Mouse (Mus musculus): ENCODE data around the gene Gpc6. TPM values are rescaled to one million over a fixed set of nuclear protein-coding genes. Genes with fewer than 3 reads are reported as not detected.

Gene Gpc6
- total RNA-seq, 2 experiments from 2014 or later: 27.4 to 32.7 TPM

DNA sequence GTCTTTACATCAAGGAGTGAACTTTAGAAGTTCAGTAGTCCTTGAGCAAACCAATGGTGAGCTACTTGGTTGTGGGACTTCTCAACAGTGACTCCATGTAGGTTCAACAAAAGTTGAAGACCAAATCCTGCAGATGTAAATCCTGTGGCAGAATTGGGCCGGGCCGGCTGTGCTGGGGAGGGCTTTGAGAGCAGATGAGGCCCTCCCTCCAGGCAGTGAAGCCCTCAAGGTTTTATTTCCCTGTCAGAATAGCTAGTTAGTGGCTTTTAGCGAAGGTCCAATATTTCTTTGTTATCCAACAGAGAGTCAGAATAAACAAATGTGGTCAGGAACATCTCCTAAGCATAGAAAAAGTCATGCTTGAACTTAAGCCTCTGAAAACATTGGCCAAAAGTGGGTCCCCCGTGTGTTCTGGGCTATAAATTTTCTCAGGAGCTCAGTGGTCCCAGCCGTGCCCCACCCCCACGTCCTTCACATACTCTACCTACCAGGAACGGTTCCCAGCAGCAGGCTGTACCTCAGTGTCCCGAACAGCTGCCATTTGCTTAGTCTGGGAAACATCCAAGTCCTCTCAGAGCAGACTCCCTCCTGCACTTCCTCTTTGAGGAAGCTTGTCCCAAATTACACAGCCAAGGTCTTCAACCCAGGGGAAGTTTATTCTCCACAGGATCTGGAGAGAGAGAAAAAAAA lies 983.3 kb downstream of the Gpc6 start:
- intact Hi-C loops (cut with DNase I): no loop called here
- no peak for DNase-seq (ENCODE audit: extremely low spot score in 1 of 2, low spot score in 2 of 2)

DNA sequence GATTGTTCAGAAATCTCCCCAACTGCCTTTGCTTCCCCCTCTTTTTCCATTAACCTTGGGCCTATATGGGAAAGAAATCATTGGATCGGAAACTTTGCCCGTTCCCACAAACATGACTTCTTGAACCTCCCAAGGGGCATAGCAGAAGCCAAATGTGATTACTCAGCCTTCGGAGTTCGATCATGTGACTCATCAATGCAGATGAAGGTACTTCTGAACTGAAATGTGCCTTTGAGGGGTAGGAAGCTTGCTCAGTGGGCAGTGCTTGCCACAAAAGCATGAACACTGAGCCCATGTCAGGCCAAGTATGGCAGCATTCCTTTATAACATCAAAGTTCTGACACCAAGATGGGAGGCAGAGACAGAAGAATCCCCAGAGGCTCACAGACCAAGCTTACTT lies 983.9 kb downstream of the Gpc6 start:
- DNase-seq (ENCODE audit: extremely low spot score in 1 of 2, low spot score in 2 of 2): no peak
- intact Hi-C loops (cut with DNase I): no loop called here

DNA sequence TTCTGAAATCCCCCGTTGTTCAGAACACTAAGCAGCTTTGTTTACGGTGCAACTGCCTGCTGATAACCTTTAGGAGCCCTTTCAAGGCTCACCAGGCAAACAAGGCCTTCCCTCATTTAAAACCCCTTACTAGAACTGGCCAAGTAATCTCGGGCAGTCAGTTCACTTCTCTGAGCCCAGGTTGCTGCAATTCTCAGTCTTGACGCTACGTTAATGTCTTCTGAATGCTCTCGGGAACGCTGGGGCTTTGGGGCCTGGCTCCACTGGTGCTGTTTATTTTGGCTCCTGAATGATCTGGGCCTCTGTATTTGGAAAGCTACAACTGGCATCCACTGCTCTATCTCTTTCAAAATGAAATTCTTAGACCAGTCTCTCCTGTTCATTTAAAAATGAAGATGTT lies 985.2 kb downstream of the Gpc6 start:
- no peak for DNase-seq (ENCODE audit: extremely low spot score in 1 of 2, low spot score in 2 of 2)
- intact Hi-C loops (cut with DNase I): no loop called here

DNA sequence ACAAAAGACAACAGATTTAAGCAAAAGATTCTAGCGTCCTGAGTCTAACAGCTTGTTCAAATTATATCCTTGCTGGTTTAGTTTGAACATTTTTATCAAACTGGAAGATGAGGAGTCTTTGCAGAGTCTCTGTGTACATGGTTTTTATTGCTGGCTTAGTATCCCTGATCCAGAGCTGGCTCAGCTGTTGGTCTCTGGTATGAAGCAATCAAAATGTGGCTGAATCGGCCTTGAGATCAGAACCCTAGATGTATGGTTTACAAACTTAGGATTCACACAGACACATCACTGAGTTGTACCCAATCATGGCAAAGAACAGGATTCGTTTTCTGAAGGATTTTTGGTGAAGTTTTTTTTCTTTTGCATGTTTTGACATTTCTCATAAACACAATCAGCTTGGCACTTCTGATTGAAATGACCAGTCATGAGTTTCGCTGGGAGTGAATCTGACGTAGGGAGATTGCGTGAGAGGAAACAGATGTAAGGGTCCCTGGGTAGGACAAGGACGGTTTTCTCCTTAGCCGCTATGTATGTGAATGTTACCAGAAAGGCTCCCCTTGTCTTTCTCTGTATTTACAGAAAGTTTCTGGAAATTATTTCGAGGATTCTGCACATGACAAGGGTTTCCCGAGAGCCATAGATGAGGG lies 987.6 kb downstream of the Gpc6 start:
- intact Hi-C loops (cut with DNase I): no loop called here
- no peak for DNase-seq (ENCODE audit: extremely low spot score in 1 of 2, low spot score in 2 of 2)

DNA sequence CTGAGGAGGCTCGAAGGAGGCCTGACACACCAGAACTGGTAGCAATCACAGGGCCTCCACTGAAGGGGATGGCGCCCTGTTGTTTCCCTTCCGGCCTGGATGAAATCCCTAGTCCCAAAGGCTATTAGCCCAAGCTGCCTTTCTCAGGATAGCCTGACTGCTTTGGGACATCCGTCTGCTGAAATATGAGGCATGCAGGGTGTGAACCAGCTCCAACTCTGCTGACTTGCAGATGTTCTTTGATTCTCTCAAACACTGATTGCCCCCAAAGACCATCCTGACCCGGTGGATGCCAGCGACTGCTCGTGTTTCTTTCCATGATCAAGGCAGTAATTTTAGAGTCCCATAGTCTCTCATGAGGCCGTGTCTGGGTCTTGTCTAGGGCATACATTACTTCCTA lies 991.5 kb downstream of the Gpc6 start:
- intact Hi-C loops (cut with DNase I): no loop called here

DNA sequence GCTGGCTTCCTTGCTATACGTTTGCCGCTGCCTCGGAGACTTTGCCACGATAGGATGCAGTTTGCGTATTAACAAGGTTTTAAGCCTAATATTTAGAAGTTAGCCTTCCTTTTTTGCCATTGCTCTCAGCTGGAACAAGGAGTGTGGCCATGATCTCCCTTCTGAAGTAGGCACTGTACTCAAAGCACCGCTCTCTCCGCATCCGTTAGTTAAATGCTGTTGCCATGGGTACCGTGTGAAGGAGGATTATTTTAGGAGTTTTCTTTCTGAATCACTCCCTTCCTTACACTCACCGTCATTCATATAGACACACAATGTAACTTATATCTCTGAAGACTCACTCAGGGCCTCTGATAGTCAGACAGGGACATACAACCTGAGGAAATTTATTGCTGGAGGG lies 993.6 kb downstream of the Gpc6 start:
- peak in 1 of 2 experiments; percentile 62 for DNase-seq (ENCODE audit: extremely low spot score in 1 of 2, low spot score in 2 of 2)

More for the DNA sequence above, 991.5 kb downstream of the Gpc6 start:
- no peak for DNase-seq (ENCODE audit: extremely low spot score in 1 of 2, low spot score in 2 of 2)

DNA sequence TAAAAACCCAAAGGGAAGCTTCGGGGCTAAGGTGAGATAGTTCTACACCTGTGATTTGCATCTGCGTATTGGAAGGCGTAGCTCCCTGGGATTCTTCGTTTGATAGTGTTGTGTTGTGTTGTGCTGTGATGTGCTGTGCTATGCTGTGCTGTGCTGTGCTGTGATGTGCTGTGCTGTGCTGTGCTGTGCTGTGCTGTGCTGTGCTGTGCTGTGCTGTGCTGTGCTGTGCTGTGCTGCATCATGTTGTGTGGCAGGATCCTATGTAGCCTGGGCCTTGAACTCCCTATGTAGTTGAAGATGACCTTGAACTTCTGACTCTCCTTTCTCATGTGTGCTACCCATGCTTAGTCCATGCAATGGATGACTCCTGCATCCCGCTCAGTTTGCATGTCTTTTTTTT lies 994.5 kb downstream of the Gpc6 start:
- DNase-seq (ENCODE audit: extremely low spot score in 1 of 2, low spot score in 2 of 2): no peak
- intact Hi-C loops (cut with DNase I): no loop called here

More for the DNA sequence above, 993.6 kb downstream of the Gpc6 start:
- intact Hi-C loops (cut with DNase I): no loop called here

DNA sequence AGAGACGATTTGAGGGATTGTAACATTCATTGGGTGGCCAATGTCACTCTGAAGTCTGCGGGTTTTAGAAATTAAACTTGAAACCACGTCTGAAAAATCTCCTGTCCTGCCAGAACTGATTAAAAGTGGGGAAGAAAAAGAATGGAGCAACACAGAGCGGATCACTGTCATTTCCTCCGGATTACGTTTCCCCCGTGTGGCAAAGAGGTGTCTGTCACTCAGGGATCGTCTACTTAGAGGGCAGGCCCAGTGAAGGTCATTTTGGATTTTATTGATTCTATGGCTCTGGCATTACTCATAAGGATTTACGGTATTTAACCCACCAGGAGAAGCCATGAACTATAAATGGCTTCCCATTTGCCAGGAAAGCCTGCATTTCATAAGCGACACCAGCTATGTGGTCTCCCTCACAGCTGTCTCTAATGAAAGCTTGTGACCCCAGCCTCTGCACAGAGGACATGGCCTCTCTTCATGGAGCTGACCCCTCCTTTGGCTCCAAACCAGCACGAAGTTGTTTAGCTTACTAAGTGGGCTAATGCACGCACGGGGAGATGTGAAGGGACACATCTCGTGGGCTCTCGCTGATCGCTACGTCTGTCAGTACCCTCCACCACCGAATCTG lies 996.4 kb downstream of the Gpc6 start:
- intact Hi-C loops (cut with DNase I): no loop called here
- DNase-seq (ENCODE audit: extremely low spot score in 1 of 2, low spot score in 2 of 2): no peak

DNA sequence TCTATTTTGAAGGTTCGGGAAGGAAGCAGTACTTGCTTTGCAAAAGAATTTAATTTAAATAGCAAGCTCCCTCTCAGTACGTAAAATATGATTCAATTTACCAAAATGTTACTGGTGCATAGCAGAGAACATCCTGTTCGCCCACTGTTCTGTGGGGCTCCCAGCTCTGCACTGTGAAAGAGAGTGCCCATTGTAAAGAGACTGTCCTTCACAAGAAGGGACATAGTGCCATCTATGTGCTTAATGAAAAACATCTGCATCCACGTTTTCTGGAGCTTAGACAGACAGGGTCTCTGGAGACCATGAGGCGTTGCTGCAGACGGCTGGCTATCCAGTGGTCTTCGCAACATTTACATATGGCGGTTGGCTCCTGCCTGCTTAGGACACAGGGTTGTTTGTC lies 998.6 kb downstream of the Gpc6 start:
- intact Hi-C loops (cut with DNase I): no loop called here
- no peak for DNase-seq (ENCODE audit: extremely low spot score in 1 of 2, low spot score in 2 of 2)

DNA sequence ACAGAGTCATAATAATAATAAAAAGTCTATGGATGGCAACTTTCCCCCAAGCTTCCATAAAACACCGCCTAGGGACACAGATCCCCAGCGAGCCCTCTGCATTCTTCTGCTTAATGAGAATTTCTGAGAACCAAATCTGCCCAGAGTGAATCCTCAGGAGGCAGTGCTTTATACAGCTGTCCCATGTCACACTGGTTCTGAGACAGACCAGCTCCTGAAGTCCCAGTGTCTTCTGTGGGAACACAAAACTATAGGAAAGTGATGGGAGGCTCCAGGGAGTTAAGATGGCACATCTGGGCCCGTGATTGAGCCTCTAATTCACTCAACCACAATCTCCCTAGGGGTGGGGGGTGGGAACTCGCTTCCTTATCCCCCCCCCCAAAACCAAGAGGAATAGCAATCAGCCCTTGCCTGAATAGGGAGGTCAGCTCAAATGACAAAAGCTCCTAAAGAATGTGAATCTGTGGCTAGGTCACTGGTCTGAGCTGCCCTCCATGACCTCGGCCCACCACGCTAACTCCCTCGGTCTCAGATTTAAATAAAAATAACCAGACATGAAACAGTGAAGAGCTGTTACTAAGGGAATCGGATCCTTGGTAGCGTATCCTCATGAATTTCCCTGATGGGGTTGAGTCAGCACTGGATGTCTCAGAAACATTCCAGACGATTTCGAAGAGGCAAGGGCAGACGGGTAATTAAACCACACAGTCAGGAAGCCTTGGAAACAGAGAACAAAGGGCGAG lies 1005.2 kb downstream of the Gpc6 start:
- no peak for DNase-seq (ENCODE audit: extremely low spot score in 1 of 2, low spot score in 2 of 2)
- intact Hi-C loops (cut with DNase I): no loop called here

DNA sequence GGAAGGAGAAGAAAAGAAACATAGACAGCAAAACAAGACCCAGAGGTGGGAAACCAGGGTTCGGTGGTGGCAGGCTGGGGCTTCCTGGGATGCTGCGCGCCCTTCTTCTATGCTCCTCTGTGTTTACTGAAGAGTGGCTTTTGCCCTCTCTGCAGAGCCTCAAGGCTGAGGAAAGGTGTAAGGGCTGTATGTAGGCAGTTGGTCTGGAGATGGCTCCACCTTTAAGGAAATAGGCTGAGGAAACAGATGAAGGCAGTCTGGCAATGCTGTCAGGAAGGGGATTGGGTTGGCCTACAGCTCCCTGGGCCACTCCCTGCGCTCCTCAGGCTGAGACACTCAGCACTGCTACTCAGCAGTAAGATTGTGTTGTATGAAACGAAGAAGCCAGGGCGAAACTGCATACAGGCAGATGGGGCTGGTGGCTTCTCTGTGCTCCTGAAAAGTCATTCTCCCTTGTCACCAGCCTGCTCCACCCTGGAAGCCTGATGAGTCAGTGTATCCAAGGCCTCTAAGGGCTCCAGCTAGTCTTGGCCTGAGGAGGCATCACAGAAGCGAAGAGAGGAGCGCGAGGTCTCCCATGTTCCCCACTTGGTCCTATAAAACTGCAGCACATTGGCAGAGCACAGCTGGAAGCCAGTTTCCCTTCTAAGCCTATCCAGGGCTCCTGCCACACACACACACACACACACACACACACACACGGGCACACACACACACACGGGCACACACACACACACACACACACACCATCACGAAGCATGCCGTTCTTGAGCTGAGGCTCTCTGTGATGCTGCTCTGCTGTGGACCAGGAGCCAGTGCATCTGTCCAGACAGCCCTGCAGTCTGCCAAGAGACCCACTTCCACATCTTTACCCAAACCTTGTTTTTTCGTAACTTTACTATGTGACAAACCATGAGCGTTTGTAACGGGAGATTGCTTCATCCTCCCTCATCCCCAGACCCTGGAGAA lies 1006.0 kb downstream of the Gpc6 start:
- intact Hi-C loops (cut with DNase I): no loop called here

DNA sequence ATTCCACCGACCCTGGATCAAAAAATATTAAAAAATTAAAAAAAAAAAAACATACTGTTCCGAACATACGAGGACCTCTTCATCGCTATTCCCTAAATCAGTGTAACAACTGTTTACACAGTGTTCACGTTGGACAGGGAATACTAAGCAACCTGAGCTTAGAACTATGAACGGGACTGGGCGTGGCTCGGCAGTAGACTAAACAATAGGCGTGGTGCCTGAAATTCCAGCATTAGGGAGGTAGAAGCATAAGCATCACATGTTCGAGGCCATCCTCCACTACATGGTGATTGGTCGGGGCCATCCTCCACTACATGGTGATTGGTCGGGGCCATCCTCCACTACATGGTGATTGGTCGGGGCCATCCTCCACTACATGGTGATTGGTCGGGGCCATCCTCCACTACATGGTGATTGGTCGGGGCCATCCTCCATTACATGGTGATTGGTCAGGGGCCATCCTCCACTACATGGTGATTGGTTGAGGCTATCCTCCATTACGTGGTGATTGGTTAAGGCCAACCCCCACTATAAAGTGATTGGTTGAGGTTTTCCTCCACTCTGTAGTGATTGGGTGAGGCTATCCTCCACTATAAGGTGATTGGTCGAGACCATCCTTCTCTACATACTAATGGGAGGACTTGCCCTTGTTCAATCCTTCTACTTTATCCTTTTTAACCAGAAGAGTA lies 1007.2 kb downstream of the Gpc6 start:
- DNase-seq (ENCODE audit: extremely low spot score in 1 of 2, low spot score in 2 of 2): no peak
- intact Hi-C loops (cut with DNase I): no loop called here

More for the DNA sequence above, 1006.0 kb downstream of the Gpc6 start:
- no peak for DNase-seq (ENCODE audit: extremely low spot score in 1 of 2, low spot score in 2 of 2)

DNA sequence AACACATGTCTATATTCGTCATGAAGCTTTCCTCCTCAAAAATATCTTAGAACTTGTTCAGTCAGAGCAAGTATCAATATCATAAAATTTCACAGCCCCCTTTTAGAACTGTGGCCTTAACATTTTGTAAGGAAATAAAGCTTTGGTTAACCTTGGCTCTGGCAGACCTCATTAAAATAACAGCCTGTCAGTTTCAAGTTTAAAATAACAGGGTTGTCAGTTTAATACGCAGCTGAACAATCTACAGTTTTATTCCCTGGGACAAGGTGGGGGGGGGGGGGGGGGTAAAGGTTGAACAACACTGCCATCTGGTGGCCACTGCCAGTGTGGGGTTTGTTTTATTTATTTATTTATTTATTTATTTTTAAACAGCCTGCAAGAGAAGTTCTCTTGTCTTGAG lies 1013.4 kb downstream of the Gpc6 start:
- DNase-seq (ENCODE audit: extremely low spot score in 1 of 2, low spot score in 2 of 2): no peak
- intact Hi-C loops (cut with DNase I): no loop called here

DNA sequence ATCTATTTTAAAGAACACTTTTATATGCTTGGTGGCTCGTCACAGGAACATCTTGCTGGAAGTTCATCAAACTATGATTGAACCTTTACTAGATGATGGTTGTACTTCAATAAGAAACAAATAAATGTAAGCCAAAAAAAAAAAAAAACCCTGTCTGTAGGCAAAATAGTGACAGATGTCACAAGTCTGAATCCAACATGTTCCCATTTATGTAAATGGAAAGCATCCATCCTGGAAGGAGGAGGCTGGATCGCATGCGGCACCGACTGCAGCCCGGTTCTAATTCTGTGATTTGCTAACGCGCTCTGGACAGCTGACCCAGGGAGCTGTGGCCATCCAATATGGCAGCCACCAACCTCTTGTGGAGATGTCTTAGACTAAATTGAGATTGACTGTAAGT lies 1014.4 kb downstream of the Gpc6 start:
- intact Hi-C loops (cut with DNase I): no loop called here
- no peak for DNase-seq (ENCODE audit: extremely low spot score in 1 of 2, low spot score in 2 of 2)

DNA sequence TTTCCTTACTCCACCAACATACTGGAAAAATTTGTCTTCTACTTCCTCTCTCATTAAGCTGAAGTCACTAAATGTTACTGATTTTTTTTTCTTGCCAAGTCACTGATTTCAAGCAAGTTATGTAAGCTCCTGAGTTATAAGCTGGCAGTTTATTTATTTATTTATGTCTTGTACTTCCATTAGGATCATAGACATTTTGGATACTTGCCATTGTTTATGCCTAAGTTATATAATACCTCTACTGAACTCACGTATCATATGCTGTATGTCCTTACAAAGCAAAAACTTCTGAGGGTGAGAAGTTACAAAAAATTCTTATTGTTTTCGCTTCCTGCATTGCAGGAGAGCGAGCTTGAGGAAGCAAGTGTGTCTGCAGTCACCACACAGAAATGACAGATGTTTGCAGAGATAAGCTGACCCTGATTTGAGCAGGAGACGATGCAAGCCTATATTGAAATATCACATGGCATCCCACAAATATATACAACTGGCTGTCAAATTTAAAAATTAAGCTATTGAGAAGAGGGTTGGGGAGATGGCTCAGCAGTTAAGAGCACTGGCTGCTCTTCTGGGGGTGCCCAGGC lies 1020.9 kb downstream of the Gpc6 start:
- intact Hi-C loops (cut with DNase I): no loop called here
- DNase-seq (ENCODE audit: extremely low spot score in 1 of 2, low spot score in 2 of 2): no peak

DNA sequence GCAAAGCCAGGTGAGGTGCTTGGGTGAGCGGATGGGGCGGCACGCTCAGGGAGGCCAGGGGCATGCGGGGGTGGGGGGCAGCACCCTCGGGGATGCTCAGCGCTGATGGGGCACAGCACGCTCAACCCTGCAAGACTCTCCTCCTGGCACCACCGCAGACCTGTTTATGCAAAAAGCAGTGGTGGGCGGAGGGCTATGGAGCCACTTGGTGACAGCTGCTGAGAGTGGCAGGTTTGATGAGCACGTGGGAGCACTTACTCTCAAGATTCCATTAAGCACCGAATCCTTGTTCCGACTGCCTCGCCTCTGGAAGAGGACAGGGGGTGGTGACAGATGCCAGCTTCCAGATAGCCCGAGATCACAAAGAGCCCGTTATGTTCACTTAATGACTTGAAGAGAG lies 1026.2 kb downstream of the Gpc6 start:
- no peak for DNase-seq (ENCODE audit: extremely low spot score in 1 of 2, low spot score in 2 of 2)
- intact Hi-C loops (cut with DNase I): no loop called here

DNA sequence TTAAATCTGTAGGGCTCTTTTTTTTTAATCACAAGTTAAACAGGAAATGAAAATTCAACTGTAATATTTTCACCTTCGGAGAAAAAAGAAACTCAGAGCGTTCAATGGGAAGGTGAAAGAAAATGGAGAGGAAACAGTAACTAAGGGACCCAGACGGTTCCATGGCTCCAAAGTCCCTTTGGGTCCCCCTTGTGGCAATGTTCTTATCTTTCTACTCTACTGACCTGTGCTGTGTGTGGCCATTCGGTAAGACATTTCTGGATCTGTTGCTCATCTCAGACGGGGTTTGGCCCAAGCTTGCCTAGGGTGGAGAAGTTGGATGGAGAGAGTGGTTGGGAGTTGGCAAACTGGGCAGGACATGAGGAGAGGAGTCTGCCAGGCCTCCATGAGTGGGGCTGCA lies 1026.6 kb downstream of the Gpc6 start:
- intact Hi-C loops (cut with DNase I): no loop called here
- no peak for DNase-seq (ENCODE audit: extremely low spot score in 1 of 2, low spot score in 2 of 2)

DNA sequence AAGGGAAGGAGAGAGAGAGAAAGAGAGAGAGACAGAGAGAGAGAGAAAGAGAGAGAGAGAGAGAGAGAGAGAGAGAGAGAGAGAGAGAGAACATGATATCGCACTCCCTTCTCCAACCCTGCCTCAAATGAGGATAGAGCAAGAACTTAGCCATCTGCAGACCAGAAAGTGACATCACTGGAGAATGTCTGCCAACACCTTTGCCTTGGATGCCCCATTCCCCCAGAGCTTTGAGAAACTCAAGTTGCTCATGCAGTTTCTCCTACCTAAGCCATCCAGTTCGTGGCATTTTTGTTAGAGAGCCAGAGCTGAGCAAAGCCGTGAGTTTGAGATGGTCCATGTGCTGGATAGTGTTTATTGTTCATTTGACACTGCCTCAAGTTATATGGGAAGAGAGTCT lies 1030.9 kb downstream of the Gpc6 start:
- DNase-seq (ENCODE audit: extremely low spot score in 1 of 2, low spot score in 2 of 2): no peak
- intact Hi-C loops (cut with DNase I): no loop called here
